Mouse (Mus musculus): ENCODE results near the gene Serping1. TPM values are rescaled to one million over a fixed set of nuclear protein-coding genes. Genes with fewer than 3 reads are reported as not detected.

Serping1 gene
- polyA plus RNA-seq, 1 experiment from 2014 or later: 26.0 TPM

DNA sequence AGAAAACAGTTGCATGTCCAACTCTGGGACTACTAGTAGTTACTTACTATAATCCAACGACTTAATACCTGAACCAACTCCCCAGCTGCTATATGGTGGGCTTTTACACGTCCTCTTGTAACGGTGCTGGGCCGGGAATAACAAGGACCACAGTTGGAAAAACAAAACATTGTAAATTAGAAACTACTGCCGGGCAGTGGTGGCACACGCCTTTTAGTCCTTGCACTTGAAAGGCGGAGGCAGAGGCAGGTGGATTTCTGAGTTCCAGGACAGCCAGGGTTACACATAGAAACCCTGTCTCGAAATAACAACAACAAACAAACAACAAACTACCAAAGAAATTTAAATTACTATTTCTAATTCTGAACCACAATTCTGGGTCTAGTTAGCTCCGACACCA lies 48.5 kb downstream of the Serping1 start:
- H3K4me2 ChIP-seq: peak overlapping the region; percentile 78
- no peaks in the 10 kb centered on the region for H3K9me3 ChIP-seq
- peak overlapping the region; percentile 73 for H3K9ac ChIP-seq
- WGBS: 4% methylated on average over 9 of the region's 9 CpGs
- peaks cover 13% of the 10 kb centered on the region for H3K4me1 ChIP-seq
- ATAC-seq (ENCODE audit: insufficient number of reproducible peaks, insufficient read depth, low FRiP score, low TSS enrichment, low read depth): no peak
- peak overlapping the region; percentile 63 for H3K4me3 ChIP-seq
- peaks cover 23% of the 10 kb centered on the region for H3K36me3 ChIP-seq
- no peak overlapping the region; the same call in 1 of the 2 replicates for H3K27ac ChIP-seq
- no peaks in the 10 kb centered on the region for H3K27me3 ChIP-seq

DNA sequence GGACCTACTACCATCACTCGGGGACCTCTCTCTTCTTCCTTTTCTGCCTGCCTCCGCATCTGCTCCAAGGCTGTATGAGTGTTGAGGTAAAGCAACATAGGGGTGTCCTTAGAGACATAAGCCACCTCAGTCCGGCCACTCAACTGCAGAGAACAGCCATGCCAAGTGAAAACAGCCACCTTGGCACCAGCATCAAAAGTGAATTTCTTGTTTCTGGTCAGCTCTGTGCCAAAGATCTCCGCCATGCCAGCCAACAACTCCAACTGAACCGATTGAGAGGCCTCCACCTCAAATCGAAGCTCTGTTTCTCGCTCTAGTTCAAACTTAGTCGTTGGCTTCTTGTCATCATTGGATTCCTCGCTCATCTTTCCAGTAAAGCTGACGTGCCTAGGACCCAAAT lies 49.5 kb downstream of the Serping1 start:
- ATAC-seq (ENCODE audit: insufficient number of reproducible peaks, insufficient read depth, low FRiP score, low TSS enrichment, low read depth): no peak
- Histone ChIP-seq H3K27me3 (no peaks in the 10 kb centered on the region), H3K9me3 (no peaks in the 10 kb centered on the region), H3K27ac (no peak overlapping the region), H3K4me2 (peak overlapping the region; percentile 78), H3K4me1 (peaks cover 13% of the 10 kb centered on the region), H3K9ac (peak overlapping the region; percentile 27; the same call in 1 of the 2 replicates), H3K36me3 (peaks cover 29% of the 10 kb centered on the region), H3K4me3 (peak overlapping the region; percentile 63)
- 90% methylated on average over 10 of the region's 10 CpGs for WGBS

DNA sequence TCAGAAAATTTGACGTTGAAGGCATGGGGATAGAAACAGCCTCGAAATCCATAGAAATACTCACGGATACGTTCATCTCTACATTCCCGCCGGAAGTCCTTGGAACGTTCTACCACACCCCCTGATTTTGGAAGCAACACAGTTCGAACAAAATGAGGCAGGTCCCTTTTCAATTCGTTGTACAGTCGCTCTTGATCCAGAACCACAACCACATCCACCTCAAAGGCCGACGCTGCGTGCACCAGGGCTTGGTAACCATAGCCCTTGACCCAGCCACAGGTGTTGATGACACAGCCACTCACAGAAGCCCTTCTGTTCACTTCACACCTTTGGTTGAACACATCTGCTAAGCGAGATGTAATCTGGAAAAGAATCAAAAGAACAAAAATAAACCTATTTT lies 51.4 kb downstream of the Serping1 start:
- H3K9ac ChIP-seq: no peak overlapping the region
- H3K9me3 ChIP-seq: no peaks in the 10 kb centered on the region
- peaks cover 29% of the 10 kb centered on the region for H3K36me3 ChIP-seq
- H3K27me3 ChIP-seq: no peaks in the 10 kb centered on the region
- H3K27ac ChIP-seq: no peak overlapping the region
- H3K4me3 ChIP-seq: no peak overlapping the region
- WGBS: 94% methylated on average over 14 of the region's 14 CpGs
- H3K4me1 ChIP-seq: peaks cover 13% of the 10 kb centered on the region
- no peak overlapping the region for H3K4me2 ChIP-seq
- ATAC-seq (ENCODE audit: insufficient number of reproducible peaks, insufficient read depth, low FRiP score, low TSS enrichment, low read depth): no peak

DNA sequence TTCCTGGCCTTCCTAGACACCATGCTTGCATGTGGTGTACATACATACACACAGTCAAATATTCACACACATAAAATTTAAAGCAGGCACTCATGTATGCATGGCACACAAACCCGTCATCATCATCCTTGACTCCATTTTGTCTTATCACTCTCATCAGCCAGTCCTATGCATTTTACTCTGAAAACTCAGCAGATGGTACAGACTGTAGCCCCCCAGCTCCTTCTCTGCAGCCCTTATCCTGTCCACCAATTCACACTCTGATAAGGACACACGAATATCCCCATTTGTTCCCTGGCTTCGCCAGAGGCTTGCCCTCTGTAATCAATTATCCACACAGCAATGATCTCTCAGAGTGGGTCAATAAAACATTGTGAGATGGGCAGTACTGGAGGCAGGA lies 54.1 kb downstream of the Serping1 start:
- no peak overlapping the region for H3K27ac ChIP-seq
- ATAC-seq (ENCODE audit: insufficient number of reproducible peaks, insufficient read depth, low FRiP score, low TSS enrichment, low read depth): no peak
- peaks cover 9% of the 10 kb centered on the region for H3K4me1 ChIP-seq
- no peak overlapping the region for H3K9ac ChIP-seq
- H3K9me3 ChIP-seq: no peaks in the 10 kb centered on the region
- 66% methylated on average over 3 of the region's 3 CpGs for WGBS
- no peak overlapping the region for H3K4me2 ChIP-seq
- peaks cover 29% of the 10 kb centered on the region for H3K36me3 ChIP-seq
- H3K4me3 ChIP-seq: no peak overlapping the region
- H3K27me3 ChIP-seq: no peaks in the 10 kb centered on the region

DNA sequence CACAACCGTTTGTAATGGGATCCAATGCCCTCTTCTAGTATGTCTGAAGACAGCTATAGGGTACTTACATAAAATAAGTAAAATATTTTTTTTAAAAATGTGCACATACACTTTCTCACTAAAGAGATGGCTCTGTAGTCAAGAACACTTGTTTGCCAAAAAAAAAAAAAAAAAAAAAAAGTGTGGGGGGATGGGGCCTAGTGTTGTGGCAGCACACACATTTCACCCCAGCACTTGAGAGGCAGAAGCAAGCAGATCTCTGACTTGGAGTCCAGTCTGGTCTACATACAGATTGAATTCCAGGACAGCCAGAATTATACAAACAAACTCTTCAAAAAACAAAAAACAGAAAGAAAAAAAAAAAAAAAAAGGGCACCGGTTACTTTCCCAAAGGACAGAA lies 54.5 kb downstream of the Serping1 start:
- no peaks in the 10 kb centered on the region for H3K9me3 ChIP-seq
- WGBS: 90% methylated on average over 2 of the region's 2 CpGs
- H3K4me3 ChIP-seq: no peak overlapping the region
- H3K27me3 ChIP-seq: no peaks in the 10 kb centered on the region
- ATAC-seq (ENCODE audit: insufficient number of reproducible peaks, insufficient read depth, low FRiP score, low TSS enrichment, low read depth): no peak
- H3K4me2 ChIP-seq: no peak overlapping the region
- no peak overlapping the region for H3K27ac ChIP-seq
- H3K9ac ChIP-seq: no peak overlapping the region
- peaks cover 4% of the 10 kb centered on the region for H3K4me1 ChIP-seq
- H3K36me3 ChIP-seq: peaks cover 27% of the 10 kb centered on the region

GRCm38 (mm10) chr2:84717357-84717756 lies 57.9 kb downstream of the Serping1 start:
- Histone ChIP-seq H3K4me2 (no peak overlapping the region), H3K27me3 (no peaks in the 10 kb centered on the region), H3K36me3 (peaks cover 8% of the 10 kb centered on the region), H3K27ac (no peak overlapping the region), H3K4me1 (peaks cover 13% of the 10 kb centered on the region), H3K9me3 (no peaks in the 10 kb centered on the region), H3K4me3 (no peak overlapping the region), H3K9ac (no peak overlapping the region)
- WGBS: 93% methylated on average over 4 of the region's 4 CpGs
- ATAC-seq (ENCODE audit: insufficient number of reproducible peaks, insufficient read depth, low FRiP score, low TSS enrichment, low read depth): no peak

DNA sequence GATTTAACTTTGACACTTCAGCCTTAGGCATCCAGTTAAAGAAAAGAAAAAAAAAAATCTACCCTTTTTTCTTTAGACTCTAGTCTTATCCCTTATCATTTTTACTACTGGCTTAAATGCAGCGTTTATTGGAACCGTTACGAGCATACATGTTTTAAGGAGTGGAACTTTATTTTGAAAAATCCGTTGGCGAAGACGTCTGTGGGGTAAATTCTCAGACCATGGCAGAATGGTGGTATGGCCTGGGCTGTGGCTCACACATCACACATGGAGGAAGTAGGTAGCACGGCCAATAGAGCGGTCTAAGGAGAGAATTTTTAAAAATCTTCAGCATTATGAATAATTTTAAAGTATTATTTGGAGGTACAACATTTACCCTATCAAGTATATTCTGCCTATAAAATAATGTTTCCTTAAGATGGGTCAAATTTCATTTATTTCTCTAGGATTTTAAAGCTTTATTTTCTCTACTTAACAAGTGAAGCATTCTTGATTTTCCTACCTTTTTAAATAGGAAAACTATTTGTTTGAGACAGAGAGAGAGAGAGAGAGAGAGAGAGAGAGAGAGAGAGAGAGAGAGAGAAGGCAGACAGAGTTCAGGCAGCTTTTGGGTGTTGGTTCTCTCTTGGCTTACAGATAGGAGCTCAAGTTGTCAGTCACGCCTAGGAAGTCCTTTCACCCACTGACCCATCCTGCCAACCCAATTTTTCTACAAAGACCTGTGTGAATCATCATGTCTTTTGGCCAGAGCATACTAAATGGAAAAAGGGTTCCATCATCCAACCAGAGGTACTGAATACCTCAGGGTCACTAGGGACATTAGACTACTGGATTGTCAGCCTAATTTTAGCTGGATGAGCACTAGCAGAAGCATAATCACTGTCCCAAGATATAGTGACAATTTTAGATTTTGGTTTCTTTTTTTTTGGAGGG lies 58.6 kb downstream of the Serping1 start:
- Histone ChIP-seq H3K27ac (peak overlapping the region; percentile 96), H3K4me2 (peak overlapping the region; percentile 68), H3K36me3 (peaks cover 6% of the 10 kb centered on the region), H3K9me3 (no peaks in the 10 kb centered on the region), H3K9ac (peak overlapping the region; percentile 77), H3K27me3 (no peaks in the 10 kb centered on the region), H3K4me3 (peak overlapping the region; percentile 93), H3K4me1 (peaks cover 13% of the 10 kb centered on the region)
- ATAC-seq (ENCODE audit: insufficient number of reproducible peaks, insufficient read depth, low FRiP score, low TSS enrichment, low read depth): no peak
- WGBS: 32% methylated on average over 9 of the region's 9 CpGs

- Histone ChIP-seq H3K27me3 (no peaks in the 10 kb centered on the region), H3K9me3 (no peaks in the 10 kb centered on the region), H3K9ac (peak overlapping the region; percentile 77), H3K4me2 (peak overlapping the region; percentile 68), H3K36me3 (peaks cover 2% of the 10 kb centered on the region), H3K27ac (peak overlapping the region; percentile 96), H3K4me3 (peak overlapping the region; percentile 93), H3K4me1 (peaks cover 13% of the 10 kb centered on the region)
- WGBS: under 1% methylated on average over 33 of the region's 33 CpGs
- ATAC-seq (ENCODE audit: insufficient number of reproducible peaks, insufficient read depth, low FRiP score, low TSS enrichment, low read depth): peak; percentile 94
Measured at GRCm38 (mm10) chr2:84715562-84716361, 59.5 kb downstream of the Serping1 start.

MicroRNAs within 50 kb of the gene (microRNA counts, 519-probe panel; counts per million panel counts)
- microRNA mmu-miR-130a: 5,859 counts per million, percentile 99 among the panel's probes with 10 or more counts

Small RNA genes within 50 kb of the gene (microRNA-seq; reads per million reads assigned to microRNA genes)
- gene Mir130a: 37,188 reads per million, percentile 98 among the genes with 10 or more reads in this experiment

Other genes with a start within 250 kb of the Serping1 start
- 43.8 and 49.6 TPM in 2 replicates for gene Ctnnd1, start 124.7 kb downstream of the Serping1 start, polyA plus RNA-seq (2015; fragmentation: Nextera tagmentation; extraction: Ambion mirVana)
- 0.36 and 0.41 TPM in 2 replicates for gene Btbd18, start 116.4 kb downstream of the Serping1 start, polyA plus RNA-seq (2015; fragmentation: Nextera tagmentation; extraction: Ambion mirVana)
- 292 and 345 TPM in 2 replicates for gene Selenoh, start 104.7 kb downstream of the Serping1 start, polyA plus RNA-seq (2015; fragmentation: Nextera tagmentation; extraction: Ambion mirVana)
- gene Gm28635, start 97.4 kb downstream of the Serping1 start, polyA plus RNA-seq (2015; fragmentation: Nextera tagmentation; extraction: Ambion mirVana): not detected in 2 replicates
- gene Med19, start 97.0 kb downstream of the Serping1 start, polyA plus RNA-seq (2015; fragmentation: Nextera tagmentation; extraction: Ambion mirVana): 33.4 and 38.5 TPM in 2 replicates
- 105 and 113 TPM in 2 replicates for gene Tmx2, start 96.3 kb downstream of the Serping1 start, polyA plus RNA-seq (2015; fragmentation: Nextera tagmentation; extraction: Ambion mirVana)
- gene Zdhhc5, start 60.3 kb downstream of the Serping1 start, polyA plus RNA-seq (2015; fragmentation: Nextera tagmentation; extraction: Ambion mirVana): 25.2 and 29.6 TPM in 2 replicates
- gene Clp1, start 48.1 kb downstream of the Serping1 start, polyA plus RNA-seq (2015; fragmentation: Nextera tagmentation; extraction: Ambion mirVana): 32.7 and 39.0 TPM in 2 replicates
- 9.8 and 12.1 TPM in 2 replicates for gene Ypel4, start 41.4 kb downstream of the Serping1 start, polyA plus RNA-seq (2015; fragmentation: Nextera tagmentation; extraction: Ambion mirVana)
- 8.6 and 9.6 TPM in 2 replicates for gene Gm19426, start 31.8 kb downstream of the Serping1 start, polyA plus RNA-seq (2015; fragmentation: Nextera tagmentation; extraction: Ambion mirVana)
- 28.1 and 32.7 TPM in 2 replicates for gene Ube2l6, start 23.4 kb upstream of the Serping1 start, polyA plus RNA-seq (2015; fragmentation: Nextera tagmentation; extraction: Ambion mirVana)
- gene Smtnl1, start 47.2 kb upstream of the Serping1 start, polyA plus RNA-seq (2015; fragmentation: Nextera tagmentation; extraction: Ambion mirVana): 0.18 TPM in 1 of 2 replicates, not detected in the other
- 40.4 and 47.6 TPM in 2 replicates for gene Timm10, start 51.6 kb upstream of the Serping1 start, polyA plus RNA-seq (2015; fragmentation: Nextera tagmentation; extraction: Ambion mirVana)
- gene Slc43a1, start 63.4 kb upstream of the Serping1 start, polyA plus RNA-seq (2015; fragmentation: Nextera tagmentation; extraction: Ambion mirVana): 16.5 and 17.0 TPM in 2 replicates
- 1.0 and 1.3 TPM in 2 replicates for gene Rtn4rl2, start 111.3 kb upstream of the Serping1 start, polyA plus RNA-seq (2015; fragmentation: Nextera tagmentation; extraction: Ambion mirVana)
- gene Slc43a3, start 161.1 kb upstream of the Serping1 start, polyA plus RNA-seq (2015; fragmentation: Nextera tagmentation; extraction: Ambion mirVana): 32.7 and 33.0 TPM in 2 replicates
- 0.44 and 0.94 TPM in 2 replicates for gene Prg2, start 205.0 kb upstream of the Serping1 start, polyA plus RNA-seq (2015; fragmentation: Nextera tagmentation; extraction: Ambion mirVana)
- gene Prg3, start 212.8 kb upstream of the Serping1 start, polyA plus RNA-seq (2015; fragmentation: Nextera tagmentation; extraction: Ambion mirVana): 0.66 TPM in 1 of 2 replicates, not detected in the other

Measured in embryonic facial prominence, embryonic 13.5 days (tissue).